Mouse (Mus musculus): ENCODE results near the gene Tmem56.

Tmem56 gene

DNA sequence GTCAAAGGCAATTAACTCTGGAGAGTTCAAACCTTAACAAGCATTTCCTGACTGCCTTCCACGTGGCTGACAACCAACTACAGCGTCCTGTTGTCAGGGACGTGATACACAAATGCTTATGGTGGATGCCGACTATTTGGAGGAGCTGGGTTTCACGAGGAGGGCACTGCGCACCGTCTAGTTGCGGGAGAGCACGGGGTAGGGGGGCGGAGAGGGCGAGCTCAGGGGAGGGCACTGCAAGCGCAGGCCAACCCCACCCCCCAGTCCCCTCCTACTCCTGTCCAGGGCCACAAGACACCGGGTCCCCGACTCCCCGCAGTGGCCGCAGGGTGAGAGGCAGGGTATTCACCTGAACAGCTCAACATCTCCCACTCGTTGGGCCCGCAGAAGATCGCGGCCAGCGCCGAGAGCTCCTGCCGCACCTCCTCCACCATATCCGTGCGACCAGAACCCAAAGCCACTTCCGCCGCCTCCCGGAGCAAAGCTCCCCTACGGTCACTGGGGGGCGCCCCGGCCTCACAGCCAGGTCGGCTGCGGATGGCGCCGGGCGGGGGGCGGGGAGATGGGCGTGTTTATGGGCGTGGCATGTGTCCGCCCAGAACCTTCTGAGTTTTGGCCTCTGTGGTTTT lies 111.5 kb downstream of the Tmem56 start, which contains the start of gene Rwdd3:
Gene Rwdd3 (minus strand): TSS at position 453 of the 629 bp plus-strand sequence.
- in situ Hi-C loops (cut with MboI) = loop anchor here (25.0 kb wide), 1 partner anchor 341 kb away; no protein-coding TSS in a partner anchor

DNA sequence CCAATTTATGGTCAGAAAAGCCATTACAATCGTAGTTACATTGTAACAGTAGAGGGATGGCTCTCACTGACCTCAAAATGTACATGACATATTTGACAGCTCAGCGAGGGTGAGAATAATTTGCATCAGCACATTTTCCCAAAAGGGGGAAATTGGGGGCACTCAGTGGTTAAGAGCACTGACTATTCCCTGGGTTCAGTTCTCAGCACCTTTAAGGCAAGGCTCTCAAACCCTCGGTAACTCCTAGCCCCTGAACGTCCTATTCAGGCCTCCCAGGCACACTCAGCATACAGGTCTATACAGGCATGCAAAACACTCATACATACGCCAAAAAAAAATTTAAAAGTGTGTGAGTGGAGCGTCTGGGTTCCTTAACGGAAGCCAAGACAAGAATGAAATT lies 112.3 kb downstream of the Tmem56 start:
- in situ Hi-C loops (cut with MboI) = loop anchor here (25.0 kb wide), 1 partner anchor 342 kb away; no protein-coding TSS in a partner anchor

DNA sequence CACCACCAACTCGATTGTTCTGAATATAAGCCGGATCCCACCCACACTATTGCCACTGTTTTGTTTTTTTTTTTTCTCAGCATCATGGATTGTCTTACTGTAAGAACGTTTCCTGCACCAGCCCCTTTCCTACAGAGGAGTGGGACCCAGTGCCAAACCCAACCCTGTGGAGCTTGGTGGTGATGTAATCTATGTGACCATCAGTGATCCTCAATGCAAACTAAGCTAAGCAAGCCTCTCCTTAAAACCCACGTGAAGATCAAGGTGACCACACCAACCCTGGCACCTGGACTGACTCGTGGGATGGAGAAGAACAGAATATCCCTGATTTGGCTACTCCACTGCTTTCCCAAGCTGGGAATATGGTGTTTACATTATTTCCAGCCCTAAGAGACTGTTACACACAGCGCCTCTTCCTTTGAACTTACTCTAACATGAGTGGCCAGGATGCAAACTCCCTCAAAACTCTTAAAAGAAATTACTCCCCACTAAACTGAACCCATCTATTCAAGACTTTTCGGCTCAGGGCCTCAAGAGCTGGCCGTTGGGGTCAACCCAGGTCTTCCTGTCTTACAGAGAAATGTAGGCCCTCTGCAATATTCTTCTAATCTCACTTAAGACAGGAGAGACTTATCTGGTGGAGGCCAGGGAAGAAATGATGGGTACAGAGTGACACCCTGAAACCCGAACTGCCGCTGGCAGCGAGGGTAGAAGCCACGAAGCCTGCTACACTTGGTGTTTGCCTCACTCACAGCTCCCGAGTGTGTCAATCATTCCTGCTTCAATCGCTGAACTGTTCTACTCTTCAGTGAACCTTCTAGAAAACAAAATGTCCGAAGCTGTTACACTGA lies 113.6 kb downstream of the Tmem56 start:
- in situ Hi-C loops (cut with MboI) = loop anchor here (10.0 to 25.0 kb wide), 2 partner anchors 125 to 343 kb away; partner anchors contain the start of gene Alg14

DNA sequence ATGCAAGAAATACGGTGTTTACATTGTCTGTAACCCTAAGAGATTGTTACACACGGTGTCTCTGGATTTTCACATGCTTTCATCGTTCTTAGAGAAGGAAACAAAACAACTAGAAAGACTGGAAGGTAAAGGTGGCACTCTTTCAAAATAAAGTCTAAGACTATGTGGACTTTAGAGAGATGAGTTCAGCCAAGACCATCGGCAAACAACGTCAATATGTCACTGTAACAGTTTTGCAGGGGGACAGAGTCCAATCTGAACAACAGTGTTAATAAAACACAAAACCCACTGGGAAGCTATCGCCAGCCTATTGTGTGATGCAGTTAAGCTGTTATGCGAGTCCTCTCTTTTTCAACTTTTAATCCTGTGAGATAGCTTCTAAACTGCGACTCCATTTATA lies 114.3 kb downstream of the Tmem56 start:
- in situ Hi-C loops (cut with MboI) = loop anchor here (10.0 to 25.0 kb wide), 2 partner anchors 126 to 344 kb away; partner anchors contain the start of gene Alg14

DNA sequence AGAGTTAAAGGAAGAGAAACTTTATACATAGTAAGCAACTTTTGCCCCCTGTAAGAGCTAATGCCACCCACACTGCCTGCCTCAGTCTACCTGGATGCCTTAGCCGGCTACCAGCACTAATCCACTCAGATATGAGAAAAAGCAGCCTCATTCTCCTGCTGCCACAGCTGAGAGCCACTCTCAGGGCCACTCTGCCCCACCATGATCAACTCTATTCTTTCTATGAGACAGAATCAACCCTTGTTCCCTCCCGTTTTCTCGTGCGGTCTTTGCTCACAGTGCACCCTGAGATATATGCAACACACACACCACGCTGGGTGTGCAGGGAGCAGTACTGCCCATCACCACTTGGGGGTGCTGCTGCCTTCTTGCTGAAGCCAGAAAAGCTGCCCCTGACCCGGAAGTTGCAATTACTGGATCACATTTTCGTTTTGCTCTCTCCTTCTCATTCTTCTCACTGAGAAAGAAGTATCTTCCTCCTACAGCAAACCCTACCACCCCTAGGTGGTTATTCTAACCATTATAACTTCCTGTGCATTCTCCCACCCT lies 119.6 kb downstream of the Tmem56 start:
- in situ Hi-C loops (cut with MboI) = loop anchor here (10.0 to 25.0 kb wide), 2 partner anchors 131 to 349 kb away; partner anchors contain the start of gene Alg14

DNA sequence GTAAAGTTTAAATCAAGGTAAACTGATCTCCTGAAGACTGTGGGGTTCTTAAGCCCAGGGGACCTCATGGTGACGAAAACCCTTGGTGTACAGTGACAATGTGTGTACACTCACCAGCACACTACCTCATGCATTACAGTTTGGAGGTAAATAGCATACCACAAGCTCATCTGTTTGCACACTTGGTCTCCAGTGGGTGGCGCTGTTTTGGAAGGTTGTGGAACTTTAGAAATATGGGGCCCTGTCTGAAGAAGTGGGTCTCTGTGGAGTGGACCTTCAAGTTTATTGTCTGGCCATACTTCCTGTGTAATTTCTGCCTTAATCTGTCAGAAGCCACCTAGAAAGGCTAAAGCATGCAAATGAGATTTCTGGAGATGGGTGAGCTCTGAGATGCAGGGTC lies 121.2 kb downstream of the Tmem56 start:
- in situ Hi-C loops (cut with MboI) = loop anchor here (10.0 to 25.0 kb wide), 2 partner anchors 133 to 351 kb away; partner anchors contain the start of gene Alg14

DNA sequence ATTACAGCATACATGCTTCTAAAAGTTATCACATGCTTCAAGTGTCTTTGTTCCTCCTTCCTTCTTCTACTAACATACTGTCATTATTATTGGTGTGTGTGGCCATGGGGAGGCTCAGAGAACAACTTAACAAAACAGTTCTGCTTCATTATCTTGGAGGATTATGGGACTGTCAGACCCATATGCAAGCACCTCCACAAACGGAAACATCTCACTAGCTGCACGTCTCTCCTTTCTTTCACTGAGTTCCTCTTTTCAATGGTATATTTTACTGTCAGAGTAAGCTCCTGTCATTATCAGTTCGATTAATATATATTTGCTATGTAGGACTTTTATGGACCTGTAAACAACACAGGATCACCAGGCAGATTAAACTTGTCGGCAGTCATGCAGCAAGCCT lies 122.5 kb downstream of the Tmem56 start:
- in situ Hi-C loops (cut with MboI) = loop anchor here (10.0 to 25.0 kb wide), 2 partner anchors 134 to 352 kb away; partner anchors contain the start of gene Alg14

DNA sequence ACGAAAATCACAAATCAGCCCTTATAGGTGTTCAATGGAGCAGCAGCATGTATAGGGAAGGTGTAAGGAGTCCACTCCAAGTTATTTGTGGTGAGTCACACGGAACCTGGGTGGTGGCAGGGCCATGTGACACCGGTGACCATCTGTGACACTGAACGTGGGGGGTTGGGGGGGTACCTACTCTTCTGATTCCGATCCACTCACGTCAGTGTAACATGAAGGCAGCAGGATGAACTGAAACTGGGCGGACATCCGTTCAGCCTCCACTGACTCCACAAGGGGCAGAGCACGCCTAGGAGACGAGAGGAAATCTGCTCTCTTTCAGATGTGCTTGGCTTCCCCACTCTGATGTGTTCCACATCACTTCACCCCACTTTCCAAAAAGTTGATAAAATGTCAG lies 123.3 kb downstream of the Tmem56 start:
- in situ Hi-C loops (cut with MboI) = loop anchor here (25.0 kb wide), 1 partner anchor 353 kb away; no protein-coding TSS in a partner anchor

DNA sequence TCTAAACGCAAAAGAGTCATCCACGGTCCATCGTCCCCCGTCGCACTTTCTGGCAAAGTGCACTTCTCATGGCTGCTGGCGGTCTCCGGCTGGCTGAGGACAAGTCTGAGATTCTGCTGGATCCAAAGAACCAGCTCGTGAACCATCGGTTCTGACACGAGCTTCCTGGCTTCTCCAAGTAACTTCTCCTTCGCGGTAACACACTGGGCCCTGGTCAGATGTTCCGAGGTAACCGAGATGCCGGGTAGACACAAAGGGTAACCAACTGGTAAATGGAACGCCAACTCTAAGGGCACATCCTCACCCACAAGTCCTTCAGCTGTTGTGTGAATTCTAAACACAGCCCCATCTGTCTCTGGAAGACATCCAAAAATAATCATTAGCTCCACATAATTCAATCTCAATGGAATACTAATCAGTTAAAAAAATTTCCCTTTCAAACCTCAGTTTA lies 124.0 kb downstream of the Tmem56 start:
- in situ Hi-C loops (cut with MboI) = loop anchor here (25.0 kb wide), 1 partner anchor 353 kb away; no protein-coding TSS in a partner anchor

DNA sequence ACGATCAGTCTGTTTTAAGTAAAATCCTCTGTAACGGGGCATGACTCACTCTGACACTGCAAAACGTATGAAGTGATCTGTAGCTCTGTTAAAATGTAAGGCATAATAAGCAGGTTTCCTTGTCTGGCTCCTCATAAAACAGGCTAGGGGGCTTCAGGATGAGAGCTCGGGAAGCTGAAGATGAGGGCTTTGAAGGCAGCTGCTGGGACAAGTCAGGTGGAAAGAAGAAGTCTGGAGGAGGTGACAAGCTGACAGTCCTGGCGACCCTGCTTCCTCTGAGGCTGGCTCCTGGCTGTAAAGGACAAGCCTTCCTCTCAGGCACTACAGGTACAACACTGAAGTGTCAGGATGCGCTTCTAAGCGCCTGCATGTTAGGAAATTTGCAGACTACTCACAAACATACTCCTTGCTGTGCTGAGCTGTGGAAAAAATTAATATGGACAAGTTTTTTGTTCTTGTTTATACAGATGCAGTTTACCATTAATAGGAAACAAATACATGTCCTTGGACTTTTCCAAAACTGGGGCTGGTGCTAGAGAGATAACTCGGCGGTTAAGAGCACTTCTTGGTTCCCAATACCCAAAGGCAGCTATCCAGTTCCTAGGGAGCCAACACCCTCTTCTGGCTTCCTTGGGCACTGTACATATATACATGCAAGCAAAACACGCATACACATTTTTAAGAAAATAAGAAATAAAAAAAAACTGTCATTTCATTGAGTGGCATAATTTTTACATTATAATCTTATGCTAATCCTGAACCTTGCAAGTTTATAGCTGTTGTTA lies 125.2 kb downstream of the Tmem56 start:
- in situ Hi-C loops (cut with MboI) = loop anchor here (25.0 kb wide), 1 partner anchor 355 kb away; no protein-coding TSS in a partner anchor

DNA sequence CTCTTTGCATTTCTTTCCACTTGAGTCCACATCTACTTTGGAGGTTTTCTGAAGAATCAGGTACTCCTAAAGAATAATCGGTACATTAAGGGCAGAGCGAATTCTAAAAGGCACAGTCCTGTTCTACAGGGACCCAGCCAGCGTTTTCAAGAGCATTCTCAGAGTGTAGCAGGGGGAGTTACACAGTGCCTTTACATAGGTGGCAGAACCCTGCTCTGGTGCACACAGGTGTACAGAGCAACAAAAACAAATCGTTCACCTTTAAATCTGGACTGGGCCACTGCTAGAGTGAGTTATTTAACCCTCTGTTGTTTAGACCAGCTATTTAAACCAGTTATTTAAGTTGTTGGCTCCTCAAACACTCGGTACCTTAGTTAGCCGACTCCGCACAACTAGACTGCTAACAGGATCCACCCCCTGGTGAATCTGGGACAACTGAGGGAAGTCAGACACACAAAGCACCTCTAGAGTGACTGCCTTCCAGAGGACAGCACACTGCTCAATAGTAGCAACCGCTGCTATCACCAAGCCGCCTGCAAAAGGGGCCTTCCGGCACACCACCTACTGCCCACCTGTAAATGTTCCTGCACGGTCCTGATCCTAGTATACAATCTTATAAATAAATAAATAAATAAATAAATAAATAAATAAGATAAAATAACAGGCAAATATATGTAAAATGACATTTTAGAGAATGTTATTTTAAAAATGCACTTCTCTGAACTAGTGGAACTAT lies 126.3 kb downstream of the Tmem56 start:
- in situ Hi-C loops (cut with MboI) = loop anchor here (25.0 kb wide), 1 partner anchor 356 kb away; no protein-coding TSS in a partner anchor

DNA sequence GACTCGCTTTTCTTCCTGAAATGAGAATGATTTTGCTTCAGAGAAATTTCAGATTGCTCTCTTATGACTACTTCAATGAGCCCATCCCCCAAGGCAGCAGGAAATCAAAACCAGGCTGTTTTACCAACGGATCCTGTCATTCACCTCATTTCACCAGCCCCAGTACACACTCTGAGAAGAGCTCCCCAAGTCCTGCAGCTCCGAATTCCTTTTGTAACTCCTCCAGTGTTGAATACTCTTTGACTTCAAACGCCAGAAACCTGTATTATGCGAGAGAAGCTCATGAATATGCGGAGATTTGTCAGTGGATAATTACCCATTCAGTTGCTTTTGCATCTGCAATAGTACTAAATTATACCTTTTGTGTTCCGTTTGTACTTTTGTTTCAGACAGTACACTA lies 126.9 kb downstream of the Tmem56 start:
- in situ Hi-C loops (cut with MboI) = loop anchor here (25.0 kb wide), 1 partner anchor 356 kb away; no protein-coding TSS in a partner anchor
